Mouse (Mus musculus): Measurements from ENCODE around the gene Cd82. TPM values are rescaled to one million over a fixed set of nuclear protein-coding genes. Genes with fewer than 3 reads are reported as not detected.

Cd82 gene
- polyA plus RNA-seq, 1 experiment from 2014 or later, result 6.2 TPM

GRCm38 (mm10) chr2:93473915-93474314 is 11.0 kb upstream of the Cd82 start:
- DNase-seq (ENCODE audit: low spot score), result no peak
- H3K36me3 ChIP-seq (ENCODE audit: control insufficient read depth, insufficient read depth, low read length), result no peaks in the 10 kb centered on the region
- no peak overlapping the region for H3K4me3 ChIP-seq (ENCODE audit: low read depth, low read length)
- no peaks in the 10 kb centered on the region for H3K9me3 ChIP-seq (ENCODE audit: control insufficient read depth, low read length)
- no peak overlapping the region for H3K4me2 ChIP-seq (replicated peaks; ENCODE audit: low read depth, low read length)
- H3K9ac ChIP-seq (ENCODE audit: low read depth, low read length), result no peak overlapping the region
- ATAC-seq (ENCODE audit: low FRiP score), result no peak
- peaks cover 5% of the 10 kb centered on the region for H3K4me1 ChIP-seq (replicated peaks; ENCODE audit: control insufficient read depth, insufficient read depth, low read length)
- no peak overlapping the region for H3K27ac ChIP-seq (ENCODE audit: low read depth, low read length)
- WGBS, result 82% methylated on average over 9 of the region's 9 CpGs
- peaks cover 4% of the 10 kb centered on the region; the same call in 1 of the 2 replicates for H3K27me3 ChIP-seq (ENCODE audit: control insufficient read depth, insufficient read depth, low read length)

- no peak overlapping the region for H3K27ac ChIP-seq (ENCODE audit: low read depth, low read length)
- ATAC-seq (ENCODE audit: low FRiP score), result 0 out of 2 replicates have a peak, but pooled peaks have one; percentile 34
- 13% methylated on average over 3 of the region's 3 CpGs for WGBS
- H3K36me3 ChIP-seq (ENCODE audit: control insufficient read depth, insufficient read depth, low read length), result no peaks in the 10 kb centered on the region
- DNase-seq (ENCODE audit: low spot score), result peak; percentile 87
- no peaks in the 10 kb centered on the region for H3K9me3 ChIP-seq (ENCODE audit: control insufficient read depth, low read length)
- H3K4me2 ChIP-seq (replicated peaks; ENCODE audit: low read depth, low read length), result no peak overlapping the region
- peaks cover 5% of the 10 kb centered on the region for H3K4me1 ChIP-seq (replicated peaks; ENCODE audit: control insufficient read depth, insufficient read depth, low read length)
- no peak overlapping the region for H3K4me3 ChIP-seq (ENCODE audit: low read depth, low read length)
- H3K9ac ChIP-seq (ENCODE audit: low read depth, low read length), result no peak overlapping the region
- H3K27me3 ChIP-seq (ENCODE audit: control insufficient read depth, insufficient read depth, low read length), result peaks cover 4% of the 10 kb centered on the region; the same call in 1 of the 2 replicates
Observed at GRCm38 (mm10) chr2:93470849-93471576, 8.1 kb upstream of the Cd82 start.

DNA sequence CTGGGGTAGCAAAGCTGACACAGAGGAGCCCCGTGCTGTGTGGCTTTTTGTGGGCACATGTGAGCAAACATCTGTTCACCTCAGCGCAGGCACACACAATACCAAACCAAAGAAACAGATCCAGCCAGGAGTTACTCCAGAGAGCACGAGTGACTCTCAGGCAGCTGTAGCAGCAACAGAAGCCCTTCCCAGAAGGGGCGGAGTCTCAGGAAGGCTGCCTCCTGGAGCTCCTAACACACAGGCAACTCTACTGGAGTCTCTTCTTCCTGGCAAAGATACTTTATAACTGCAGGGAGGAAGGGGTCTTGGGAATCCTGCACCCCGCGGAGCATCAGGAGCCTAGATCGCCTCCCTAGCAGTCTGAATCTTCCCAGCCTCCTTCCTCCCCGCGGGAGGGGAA is 7.2 kb upstream of the Cd82 start:
- Histone ChIP-seq H3K4me1 (replicated peaks; ENCODE audit: control insufficient read depth, insufficient read depth, low read length) (peaks cover 5% of the 10 kb centered on the region), H3K27me3 (ENCODE audit: control insufficient read depth, insufficient read depth, low read length) (0 out of 2 replicates have a peak, but pooled peaks cover 2% of the 10 kb centered on the region), H3K27ac (ENCODE audit: low read depth, low read length) (no peak overlapping the region), H3K9ac (ENCODE audit: low read depth, low read length) (peak overlapping the region; percentile 32; the same call in 1 of the 2 replicates), H3K4me3 (ENCODE audit: low read depth, low read length) (no peak overlapping the region), H3K36me3 (ENCODE audit: control insufficient read depth, insufficient read depth, low read length) (no peaks in the 10 kb centered on the region), H3K9me3 (ENCODE audit: control insufficient read depth, low read length) (no peaks in the 10 kb centered on the region), H3K4me2 (replicated peaks; ENCODE audit: low read depth, low read length) (peak overlapping the region; percentile 39)
- 3% methylated on average over 9 of the region's 9 CpGs for WGBS
- DNase-seq (ENCODE audit: low spot score), result peak; percentile 66
- ATAC-seq (ENCODE audit: low FRiP score), result no peak

- Histone ChIP-seq H3K27me3 (ENCODE audit: control insufficient read depth, insufficient read depth, low read length) (no peaks in the 10 kb centered on the region), H3K27ac (ENCODE audit: low read depth, low read length) (no peak overlapping the region), H3K4me3 (ENCODE audit: low read depth, low read length) (no peak overlapping the region), H3K36me3 (ENCODE audit: control insufficient read depth, insufficient read depth, low read length) (no peaks in the 10 kb centered on the region), H3K4me1 (replicated peaks; ENCODE audit: control insufficient read depth, insufficient read depth, low read length) (peaks cover 5% of the 10 kb centered on the region), H3K9me3 (ENCODE audit: control insufficient read depth, low read length) (no peaks in the 10 kb centered on the region), H3K9ac (ENCODE audit: low read depth, low read length) (no peak overlapping the region), H3K4me2 (replicated peaks; ENCODE audit: low read depth, low read length) (no peak overlapping the region)
- ATAC-seq (ENCODE audit: low FRiP score), result peak; percentile 20; the same call in 1 of the 2 replicates
- peak; percentile 79 for DNase-seq (ENCODE audit: low spot score)
- WGBS, result 6% methylated on average over 7 of the region's 7 CpGs
Observed at GRCm38 (mm10) chr2:93469118-93469517, 6.2 kb upstream of the Cd82 start.

DNA sequence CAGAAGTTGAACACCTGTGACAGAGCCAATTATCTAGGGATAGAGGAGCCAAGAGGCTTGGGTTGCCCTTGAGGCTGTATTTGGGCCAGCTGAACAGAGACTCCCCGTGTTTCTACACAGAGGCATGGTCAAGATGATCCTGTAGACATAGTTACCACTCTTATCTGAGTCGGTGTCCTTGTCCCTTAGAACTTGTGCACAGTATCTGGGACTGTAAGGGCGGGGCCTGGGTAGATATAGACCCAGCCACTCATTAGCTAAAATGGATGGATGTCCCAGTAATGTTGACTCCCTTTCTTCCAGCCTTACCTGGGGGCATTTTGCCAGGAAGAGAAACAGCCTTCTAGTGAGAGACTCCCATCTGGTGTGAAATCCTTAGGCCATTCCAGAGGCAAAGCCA is 3.4 kb upstream of the Cd82 start:
- 90% methylated on average over 3 of the region's 3 CpGs for WGBS
- no peak overlapping the region for H3K27ac ChIP-seq (ENCODE audit: low read depth, low read length)
- no peaks in the 10 kb centered on the region for H3K9me3 ChIP-seq (ENCODE audit: control insufficient read depth, low read length)
- peaks cover 9% of the 10 kb centered on the region for H3K4me1 ChIP-seq (replicated peaks; ENCODE audit: control insufficient read depth, insufficient read depth, low read length)
- H3K4me2 ChIP-seq (replicated peaks; ENCODE audit: low read depth, low read length), result no peak overlapping the region
- DNase-seq (ENCODE audit: low spot score), result no peak
- H3K9ac ChIP-seq (ENCODE audit: low read depth, low read length), result no peak overlapping the region
- no peak for ATAC-seq (ENCODE audit: low FRiP score)
- peaks cover 3% of the 10 kb centered on the region for H3K27me3 ChIP-seq (ENCODE audit: control insufficient read depth, insufficient read depth, low read length)
- H3K36me3 ChIP-seq (ENCODE audit: control insufficient read depth, insufficient read depth, low read length), result no peaks in the 10 kb centered on the region
- no peak overlapping the region for H3K4me3 ChIP-seq (ENCODE audit: low read depth, low read length)

- Histone ChIP-seq H3K27me3 (ENCODE audit: control insufficient read depth, insufficient read depth, low read length) (peaks cover 10% of the 10 kb centered on the region), H3K9me3 (ENCODE audit: control insufficient read depth, low read length) (no peaks in the 10 kb centered on the region), H3K4me1 (replicated peaks; ENCODE audit: control insufficient read depth, insufficient read depth, low read length) (peaks cover 3% of the 10 kb centered on the region; the same call in 1 of the 2 replicates), H3K27ac (ENCODE audit: low read depth, low read length) (0 out of 2 replicates have a peak overlapping the region, but pooled peaks have one; percentile 18), H3K4me2 (replicated peaks; ENCODE audit: low read depth, low read length) (peak overlapping the region; percentile 65), H3K36me3 (ENCODE audit: control insufficient read depth, insufficient read depth, low read length) (no peaks in the 10 kb centered on the region), H3K9ac (ENCODE audit: low read depth, low read length) (peak overlapping the region; percentile 21; the same call in 1 of the 2 replicates), H3K4me3 (ENCODE audit: low read depth, low read length) (peak overlapping the region; percentile 33)
- ATAC-seq (ENCODE audit: low FRiP score) (peak; percentile 93), DNase-seq (ENCODE audit: low spot score) (peak; percentile 93)
- WGBS, result 3% methylated on average over 41 of the region's 41 CpGs
Observed at GRCm38 (mm10) chr2:93461869-93462714, 848 bp downstream of the Cd82 start.

DNA sequence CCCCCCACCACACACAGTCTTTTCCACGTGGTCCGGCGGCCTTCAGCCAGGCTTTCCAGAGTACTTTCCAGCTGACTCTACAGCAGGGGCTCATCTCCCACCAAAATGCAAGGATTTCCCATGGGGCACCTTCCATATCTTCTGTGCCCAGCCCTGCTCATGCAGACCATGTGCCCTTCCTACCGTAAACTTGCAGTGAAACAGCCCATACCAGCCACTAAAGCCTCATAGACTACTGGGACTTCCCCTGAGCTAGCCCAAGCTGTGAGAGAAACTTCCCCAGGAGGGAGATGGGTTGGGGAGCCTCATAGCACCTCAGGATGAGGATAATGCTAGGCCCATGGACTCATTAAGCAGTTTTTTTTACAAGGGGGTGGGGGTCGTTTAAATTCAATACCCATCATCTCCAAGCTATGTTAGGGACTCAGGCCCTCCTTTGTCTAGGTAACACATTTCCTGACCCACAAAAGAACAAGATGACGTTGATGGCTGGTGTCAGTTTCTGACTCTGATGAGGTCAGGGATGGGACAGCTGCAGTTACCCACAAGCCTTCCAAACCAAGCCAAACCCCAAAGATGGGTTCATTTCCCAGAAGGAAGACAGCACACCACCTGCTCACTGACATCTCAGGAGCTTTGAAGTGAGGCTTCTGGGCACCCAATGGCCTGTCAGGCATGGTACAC is 2.0 kb downstream of the Cd82 start:
- DNase-seq (ENCODE audit: low spot score), result no peak
- Histone ChIP-seq H3K9ac (ENCODE audit: low read depth, low read length) (no peak overlapping the region), H3K4me2 (replicated peaks; ENCODE audit: low read depth, low read length) (no peak overlapping the region), H3K27me3 (ENCODE audit: control insufficient read depth, insufficient read depth, low read length) (peaks cover 10% of the 10 kb centered on the region), H3K4me3 (ENCODE audit: low read depth, low read length) (no peak overlapping the region), H3K4me1 (replicated peaks; ENCODE audit: control insufficient read depth, insufficient read depth, low read length) (peaks cover 3% of the 10 kb centered on the region; the same call in 1 of the 2 replicates), H3K9me3 (ENCODE audit: control insufficient read depth, low read length) (no peaks in the 10 kb centered on the region), H3K36me3 (ENCODE audit: control insufficient read depth, insufficient read depth, low read length) (no peaks in the 10 kb centered on the region), H3K27ac (ENCODE audit: low read depth, low read length) (no peak overlapping the region)
- ATAC-seq (ENCODE audit: low FRiP score), result no peak
- WGBS, result 84% methylated on average over 6 of the region's 6 CpGs

GRCm38 (mm10) chr2:93459208-93459920 is 3.6 kb downstream of the Cd82 start:
- 76% methylated on average over 7 of the region's 7 CpGs for WGBS
- Histone ChIP-seq H3K27ac (ENCODE audit: low read depth, low read length) (no peak overlapping the region), H3K4me3 (ENCODE audit: low read depth, low read length) (no peak overlapping the region), H3K9me3 (ENCODE audit: control insufficient read depth, low read length) (no peaks in the 10 kb centered on the region), H3K9ac (ENCODE audit: low read depth, low read length) (no peak overlapping the region), H3K4me2 (replicated peaks; ENCODE audit: low read depth, low read length) (no peak overlapping the region), H3K36me3 (ENCODE audit: control insufficient read depth, insufficient read depth, low read length) (no peaks in the 10 kb centered on the region), H3K27me3 (ENCODE audit: control insufficient read depth, insufficient read depth, low read length) (peaks cover 10% of the 10 kb centered on the region), H3K4me1 (replicated peaks; ENCODE audit: control insufficient read depth, insufficient read depth, low read length) (peaks cover 3% of the 10 kb centered on the region; the same call in 1 of the 2 replicates)
- ATAC-seq (ENCODE audit: low FRiP score) (no peak), DNase-seq (ENCODE audit: low spot score) (no peak)
